Mouse (Mus musculus) hindbrain, embryonic 14.5 days (tissue): Measurements from ENCODE around the gene Olfr374. TPM values are rescaled to one million over a fixed set of nuclear protein-coding genes. Genes with fewer than 3 reads are reported as not detected.

ENCODE experiments used
- ATAC-seq: fragments of 200-750 bp; cut with Nextera tagmentation; 2 replicates; pipeline ENCODE4 v1.8.0; 2017; ENCODE audit warnings: moderate number of reproducible peaks, mild to moderate bottlenecking, moderate TSS enrichment, moderate library complexity; ENCODE audit not compliant: low FRiP score
- DNase-seq: peaks from one replicate; pipeline ENCODE4 v3.0.0-alpha.2; 2015; ENCODE audit warnings: low spot score
- H3K27ac ChIP-seq: fragments of 300-500 bp; sonication (generic); 2 replicates; pipeline ENCODE4 v1.5.1; 2014; ENCODE audit warnings: mild to moderate bottlenecking, moderate library complexity
- H3K27me3 ChIP-seq: fragments of 300-500 bp; sonication (generic); 2 replicates; pipeline ENCODE4 v1.6.1; 2014; ENCODE audit warnings: mild to moderate bottlenecking, low read length, mixed read lengths; ENCODE audit not compliant: control insufficient read depth, insufficient read depth
- H3K36me3 ChIP-seq: fragments of 300-500 bp; sonication (generic); replicated peaks from 2 replicates; pipeline ENCODE4 v1.6.1; 2014; ENCODE audit not compliant: control insufficient read depth, insufficient read depth
- H3K4me1 ChIP-seq: fragments of 300-500 bp; sonication (generic); replicated peaks from 2 replicates; pipeline ENCODE4 v1.6.1; 2014; ENCODE audit warnings: antibody characterized with exemption, low read length, mixed read lengths; ENCODE audit not compliant: control insufficient read depth, insufficient read depth
- H3K4me2 ChIP-seq: fragments of 300-500 bp; sonication (generic); replicated peaks from 2 replicates; pipeline ENCODE4 v1.6.1; 2014; ENCODE audit warnings: mild to moderate bottlenecking, moderate library complexity
- H3K4me3 ChIP-seq: fragments of 300-500 bp; sonication (generic); replicated peaks from 2 replicates; pipeline ENCODE4 v1.5.1; 2014; ENCODE audit warnings: mild to moderate bottlenecking, low read length
- H3K9ac ChIP-seq: fragments of 300-500 bp; sonication (generic); 2 replicates; pipeline ENCODE4 v1.6.1; 2014
- H3K9me3 ChIP-seq: fragments of 300-500 bp; sonication (generic); 2 replicates; pipeline ENCODE4 v1.6.1; 2016; ENCODE audit warnings: low read length; ENCODE audit not compliant: control insufficient read depth
- whole genome bisulfite sequencing: fragments of 180-500 bp; shearing (Covaris S2); extraction: QIAGEN DNeasy Blood & Tissue Kit; methylation state at CpG from one replicate; pipeline ENCODE4 v1.1.7; 2014; 5-methylcytosine and 5-hydroxymethylcytosine counted together
- polyA plus RNA-seq: library from polyadenylated mRNA; unstranded; fragments of >200 nt; fragmentation: Nextera tagmentation; extraction: Ambion mirVana; gene quantifications from 2 replicates; pipeline ENCODE4 v1.2.1, GENCODE M21; 2014

The Olfr374 gene
- polyA plus RNA-seq, 1 experiment from 2014 or later: not detected

DNA sequence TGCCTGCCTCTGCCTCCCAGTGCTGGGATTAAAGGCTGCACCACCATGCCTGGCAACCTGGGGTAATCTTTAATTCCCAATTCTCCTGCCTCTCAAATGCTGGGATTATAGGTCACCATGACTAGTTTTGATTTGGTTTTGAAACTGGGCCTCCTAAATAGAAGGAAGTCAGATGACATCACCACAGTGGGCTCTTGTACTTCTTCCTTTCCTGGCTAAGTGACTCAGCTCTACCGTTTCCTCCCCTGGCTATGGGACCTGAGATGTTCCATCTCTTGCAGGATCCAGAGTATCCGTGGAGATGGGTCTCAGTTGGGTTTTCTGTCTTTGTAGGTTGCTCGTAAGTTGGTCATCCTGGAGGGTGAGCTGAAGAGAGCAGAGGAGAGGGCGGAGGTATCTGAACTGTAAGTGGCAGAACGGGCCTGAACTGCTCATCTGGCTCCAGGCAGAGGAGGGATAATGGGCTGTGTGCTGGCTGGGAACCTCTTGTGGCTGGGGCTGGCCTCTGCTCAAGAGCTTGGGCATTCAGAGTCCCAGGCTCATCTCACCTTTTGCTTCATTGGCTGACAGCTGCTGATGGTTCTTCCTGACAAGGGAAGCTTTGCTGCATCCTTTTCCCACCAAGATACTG lies 37.6 kb downstream of the Olfr374 start:
- DNase-seq (no peak), ATAC-seq (no peak)
- H3K4me2 ChIP-seq: no peak overlapping the region
- H3K9ac ChIP-seq: no peak overlapping the region
- H3K4me3 ChIP-seq: no peak overlapping the region
- H3K9me3 ChIP-seq: no peaks in the 10 kb centered on the region
- no peaks in the 10 kb centered on the region for H3K4me1 ChIP-seq
- H3K27ac ChIP-seq: no peak overlapping the region
- H3K36me3 ChIP-seq: peaks cover 96% of the 10 kb centered on the region
- 91% methylated on average over 5 of the region's 5 CpGs for WGBS
- no peaks in the 10 kb centered on the region for H3K27me3 ChIP-seq

DNA sequence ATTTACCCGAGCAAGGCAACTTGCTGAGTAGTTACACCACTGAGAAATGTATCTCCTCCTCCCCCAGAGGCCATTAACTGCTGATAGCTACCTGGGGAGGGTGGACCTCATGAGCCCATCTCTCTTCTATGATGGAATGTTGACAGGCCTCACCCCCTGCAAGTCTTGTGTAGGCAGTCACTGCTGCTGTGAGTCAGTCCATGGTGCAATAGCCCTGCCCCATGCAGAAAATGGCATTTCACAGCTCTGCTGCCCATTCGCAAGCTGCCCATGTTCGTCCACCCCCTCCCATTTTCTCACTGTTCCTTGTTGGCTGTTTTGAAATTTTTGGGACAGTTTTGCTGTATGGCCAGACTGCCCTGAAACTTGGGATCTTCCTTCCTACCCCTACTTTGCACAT lies 38.7 kb downstream of the Olfr374 start:
- Histone ChIP-seq H3K4me2 (no peak overlapping the region), H3K36me3 (peaks cover 96% of the 10 kb centered on the region), H3K9me3 (no peaks in the 10 kb centered on the region), H3K27ac (no peak overlapping the region), H3K4me3 (no peak overlapping the region), H3K9ac (no peak overlapping the region), H3K27me3 (no peaks in the 10 kb centered on the region), H3K4me1 (no peaks in the 10 kb centered on the region)
- 91% methylated on average over 3 of the region's 3 CpGs for WGBS
- DNase-seq (no peak), ATAC-seq (no peak)

DNA sequence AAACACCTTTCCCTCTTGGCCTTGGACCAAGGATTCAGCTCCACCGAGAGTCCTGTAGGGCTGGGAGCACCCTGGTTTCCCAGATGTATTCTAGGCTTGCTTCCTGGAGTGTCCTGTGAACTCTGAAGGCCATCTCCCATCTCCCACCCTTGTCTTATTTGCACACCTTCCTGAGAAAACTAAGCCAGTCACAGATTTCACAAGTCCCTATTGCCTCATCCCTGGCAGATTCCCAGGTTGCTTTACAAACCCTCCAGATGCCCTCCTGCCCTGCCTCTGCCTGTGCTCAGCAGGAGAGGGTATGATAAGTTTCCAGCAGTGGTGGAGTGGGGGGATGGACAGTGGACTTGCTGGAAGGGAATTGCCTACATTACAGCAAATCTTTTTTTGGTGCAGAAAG lies 39.2 kb downstream of the Olfr374 start:
- Histone ChIP-seq H3K9me3 (no peaks in the 10 kb centered on the region), H3K9ac (no peak overlapping the region), H3K27ac (no peak overlapping the region), H3K36me3 (peaks cover 96% of the 10 kb centered on the region), H3K4me2 (no peak overlapping the region), H3K4me3 (no peak overlapping the region), H3K4me1 (no peaks in the 10 kb centered on the region), H3K27me3 (no peaks in the 10 kb centered on the region)
- WGBS: 96% methylated on average over 1 of the region's 1 CpGs
- no peak for DNase-seq
- ATAC-seq: no peak

DNA sequence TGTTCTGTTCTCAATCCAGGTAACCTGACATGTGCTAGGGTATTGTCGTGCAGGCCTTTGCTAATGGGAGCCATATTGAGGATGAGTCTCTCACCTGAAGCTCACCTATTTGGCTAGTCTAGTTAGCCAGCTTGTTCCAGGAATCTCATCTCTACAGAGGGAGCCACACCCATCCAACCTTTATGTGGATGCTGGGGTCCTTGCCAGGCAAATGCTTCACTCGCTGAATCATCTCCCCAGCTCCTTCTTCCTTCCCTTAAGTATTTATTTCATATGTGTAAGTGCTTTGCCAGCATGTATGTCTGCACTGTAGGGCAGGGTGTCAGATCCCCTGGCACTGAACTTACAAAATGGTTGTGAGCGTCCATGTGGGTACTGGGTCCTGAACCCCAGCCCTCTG lies 39.7 kb downstream of the Olfr374 start:
- 91% methylated on average over 3 of the region's 3 CpGs for WGBS
- no peak overlapping the region for H3K27ac ChIP-seq
- H3K4me2 ChIP-seq: no peak overlapping the region
- H3K4me1 ChIP-seq: no peaks in the 10 kb centered on the region
- no peak overlapping the region for H3K4me3 ChIP-seq
- no peak for ATAC-seq
- H3K36me3 ChIP-seq: peaks cover 96% of the 10 kb centered on the region
- DNase-seq: no peak
- no peak overlapping the region for H3K9ac ChIP-seq
- H3K27me3 ChIP-seq: no peaks in the 10 kb centered on the region
- no peaks in the 10 kb centered on the region for H3K9me3 ChIP-seq

DNA sequence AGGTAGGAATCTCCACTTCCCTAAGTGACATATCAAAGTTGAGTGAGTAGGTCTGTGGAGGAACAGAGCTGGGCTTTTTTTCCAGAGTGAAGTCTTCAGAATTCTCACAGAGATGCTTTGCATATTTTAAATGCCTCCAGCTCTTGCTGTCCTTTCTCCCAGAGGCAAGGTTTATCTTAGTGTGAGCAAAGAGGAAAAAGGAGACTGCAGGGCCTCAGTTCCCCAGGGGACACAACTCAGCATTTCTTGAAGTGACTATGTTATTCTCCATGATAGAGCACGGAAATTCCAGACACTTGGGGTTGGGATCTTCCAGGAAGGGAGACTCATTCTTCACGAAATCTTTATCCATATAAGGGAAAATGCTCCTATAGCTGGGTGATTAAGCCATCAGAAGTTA lies 40.4 kb downstream of the Olfr374 start:
- Histone ChIP-seq H3K36me3 (peaks cover 95% of the 10 kb centered on the region), H3K4me1 (no peaks in the 10 kb centered on the region), H3K27ac (no peak overlapping the region), H3K9ac (no peak overlapping the region), H3K9me3 (no peaks in the 10 kb centered on the region), H3K27me3 (no peaks in the 10 kb centered on the region), H3K4me2 (no peak overlapping the region), H3K4me3 (no peak overlapping the region)
- WGBS: 92% methylated on average over 2 of the region's 2 CpGs
- ATAC-seq (no peak), DNase-seq (no peak)

- ATAC-seq: no peak
- H3K27ac ChIP-seq: no peak overlapping the region
- DNase-seq: no peak
- 92% methylated on average over 1 of the region's 1 CpGs for WGBS
- no peaks in the 10 kb centered on the region for H3K9me3 ChIP-seq
- peaks cover 90% of the 10 kb centered on the region for H3K36me3 ChIP-seq
- H3K9ac ChIP-seq: no peak overlapping the region
- H3K4me3 ChIP-seq: no peak overlapping the region
- H3K4me1 ChIP-seq: no peaks in the 10 kb centered on the region
- no peaks in the 10 kb centered on the region for H3K27me3 ChIP-seq
- H3K4me2 ChIP-seq: no peak overlapping the region
Measured at GRCm38 (mm10) chr8:72149056-72149455, 42.2 kb downstream of the Olfr374 start.

DNA sequence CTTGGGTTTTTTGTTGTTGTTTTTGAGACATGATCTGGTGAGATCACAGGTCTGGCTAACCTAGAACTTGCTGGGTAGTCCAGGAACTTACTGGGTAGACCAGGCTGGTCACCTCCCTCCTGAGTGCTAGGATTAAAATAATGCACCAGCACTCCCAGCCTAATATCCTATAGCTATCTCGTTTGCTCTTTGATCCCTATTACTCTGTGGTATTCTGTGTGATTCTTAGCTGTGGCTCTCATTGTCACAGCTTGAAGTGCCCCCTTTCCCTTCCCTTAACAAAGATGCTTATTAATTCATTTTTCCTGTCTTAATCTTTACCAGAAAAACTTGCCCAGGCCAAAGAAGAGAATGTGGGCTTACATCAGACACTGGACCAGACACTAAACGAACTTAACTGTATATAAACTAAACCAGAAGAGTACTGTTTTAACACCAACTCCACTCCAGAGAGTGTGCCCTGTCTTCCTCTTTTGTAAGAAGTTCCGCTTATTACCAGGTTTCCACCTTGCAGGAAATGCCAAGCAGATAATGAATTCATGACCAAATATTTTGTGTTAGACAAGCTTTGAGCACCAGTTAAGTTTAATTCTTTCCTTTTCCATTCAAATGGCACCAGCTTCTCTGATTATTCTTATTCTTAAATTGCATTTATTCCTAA lies 44.7 kb downstream of the Olfr374 start:
- no peak for ATAC-seq

DNA sequence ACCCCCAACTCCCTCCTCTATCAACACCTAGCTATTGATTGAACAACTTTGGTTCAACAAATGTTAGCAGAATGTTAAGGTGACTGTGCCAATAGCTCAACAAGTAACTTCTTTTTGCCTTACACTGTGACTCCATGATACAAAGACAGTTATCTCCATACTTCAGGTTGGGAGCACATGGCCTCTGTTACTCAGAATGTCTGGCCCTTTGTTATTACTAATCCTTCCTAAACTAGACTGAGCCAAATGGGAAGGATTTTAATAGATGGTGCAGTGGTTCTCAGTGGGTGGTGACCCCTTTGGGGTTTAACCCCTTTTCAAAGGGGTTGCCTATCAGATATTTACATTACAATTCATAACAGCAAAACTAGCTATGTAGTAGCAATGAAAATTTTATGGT lies 46.5 kb downstream of the Olfr374 start:
- DNase-seq: no peak
- H3K4me3 ChIP-seq: no peak overlapping the region
- no peak overlapping the region for H3K9ac ChIP-seq
- no peaks in the 10 kb centered on the region for H3K27me3 ChIP-seq
- H3K9me3 ChIP-seq: no peaks in the 10 kb centered on the region
- H3K4me1 ChIP-seq: no peaks in the 10 kb centered on the region
- H3K4me2 ChIP-seq: no peak overlapping the region
- ATAC-seq: no peak
- H3K36me3 ChIP-seq: peaks cover 49% of the 10 kb centered on the region
- H3K27ac ChIP-seq: no peak overlapping the region

More for the DNA sequence above, 44.7 kb downstream of the Olfr374 start:
- H3K27ac ChIP-seq: no peak overlapping the region
- H3K9me3 ChIP-seq: no peaks in the 10 kb centered on the region
- H3K36me3 ChIP-seq: peaks cover 67% of the 10 kb centered on the region
- no peak overlapping the region for H3K4me2 ChIP-seq
- H3K4me1 ChIP-seq: no peaks in the 10 kb centered on the region
- H3K9ac ChIP-seq: no peak overlapping the region
- WGBS: 86% methylated on average over 3 of the region's 3 CpGs
- no peak overlapping the region for H3K4me3 ChIP-seq
- no peaks in the 10 kb centered on the region for H3K27me3 ChIP-seq
- DNase-seq: no peak

DNA sequence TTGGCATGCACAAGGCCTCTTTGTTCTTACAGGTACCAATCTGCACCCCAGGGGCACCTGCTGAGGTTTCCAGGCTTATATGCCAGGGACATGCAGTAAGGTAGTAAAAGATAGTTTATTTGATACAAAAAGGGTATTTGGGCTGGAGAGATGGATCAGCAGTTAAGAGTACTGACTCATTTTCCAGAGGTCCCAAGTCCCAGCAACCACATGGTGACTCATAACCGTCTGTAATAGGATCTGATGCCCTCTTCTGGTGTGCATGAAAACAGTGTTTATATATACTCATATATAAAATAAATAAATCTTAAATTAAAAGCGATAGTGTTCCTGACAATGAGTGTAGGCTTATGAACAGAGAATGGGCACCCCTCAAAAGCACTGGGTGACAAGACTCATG lies 51.3 kb downstream of the Olfr374 start:
- WGBS: 87% methylated on average over 2 of the region's 2 CpGs
- no peak for ATAC-seq
- H3K4me2 ChIP-seq: no peak overlapping the region

More for the DNA sequence above, 51.3 kb downstream of the Olfr374 start:
- Histone ChIP-seq H3K4me1 (peaks cover 22% of the 10 kb centered on the region), H3K27ac (no peak overlapping the region), H3K9ac (no peak overlapping the region), H3K36me3 (0 out of 2 replicates have a peak, but pooled peaks cover 5% of the 10 kb centered on the region), H3K9me3 (no peaks in the 10 kb centered on the region), H3K4me3 (no peak overlapping the region), H3K27me3 (no peaks in the 10 kb centered on the region)
- DNase-seq: no peak
